ENCODE assay signal across 12 mouse cellular contexts in the genomic region with DNA sequence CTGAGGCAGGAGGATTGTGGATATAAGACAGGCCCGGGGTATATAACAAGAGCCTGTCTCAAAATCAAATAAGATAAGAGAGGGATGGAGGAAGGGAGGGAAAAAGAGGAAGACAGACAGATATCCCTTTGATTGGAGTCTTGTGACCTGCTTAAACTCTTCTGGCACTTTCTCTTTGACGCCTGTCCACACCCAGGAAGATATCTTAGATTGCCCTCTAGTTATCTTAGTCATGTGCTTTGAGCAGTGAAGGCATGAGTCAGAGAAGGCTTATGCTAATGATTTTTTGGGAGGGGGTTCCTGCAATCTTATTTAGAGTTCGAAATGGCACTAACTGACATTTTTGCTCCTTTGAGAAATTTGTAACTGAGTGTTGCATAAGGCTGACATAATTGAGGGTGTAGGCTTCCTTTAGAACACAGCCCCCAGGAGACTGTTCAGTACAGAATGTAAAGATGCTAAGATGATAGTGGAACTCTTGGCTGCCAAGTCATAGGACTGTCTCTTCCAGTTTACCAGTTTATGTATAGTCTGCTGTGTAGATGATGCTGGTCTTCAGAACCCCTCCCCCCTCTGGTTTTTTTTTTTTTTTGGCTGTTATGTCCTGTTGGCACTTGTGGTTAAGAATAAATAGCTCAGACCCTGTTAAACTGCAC. TPM values are rescaled to one million over a fixed set of nuclear protein-coding genes. Genes with fewer than 3 reads are reported as not detected.
DNase-seq lines count a peak whose midpoint lies in the region; ATAC-seq and TF ChIP-seq lines count a peak whose summit lies in the region.
"Had no signal": no experiment of that assay in that cellular context is flagged by ENCODE, and none has a peak within 500 bp of the region (broad histone marks: within the 10 kb centered on the region; RNA-seq: fewer than 3 reads in every experiment).

No protein-coding gene starts in this region.

- DNase-seq in gastrocnemius, adult 2 months: no peak
- DNase-seq in gastrocnemius, postnatal 36 days: no peak
- no peak for DNase-seq in lung, postnatal 36 days
- no peak for DNase-seq in layer of hippocampus, adult 8-10 months (ENCODE audit: low spot score in 2 of 2)
- DNase-seq in lung, postnatal 14 days: no peak
- DNase-seq: B cell, adult 2 months; cerebellum, adult 2 months had no signal

- intact Hi-C loops in gastrocnemius, adult 2 months (cut with DNase I): no loop called here
- intact Hi-C loops in gastrocnemius, postnatal 36 days (cut with DNase I): loop anchor here (10.0 kb wide), 1 partner anchor 393 kb away; no protein-coding TSS in a partner anchor

- 56% methylated on average over 3 of the region's 3 CpGs for WGBS in lung, embryonic 16.5 days

- H3K4me1 ChIP-seq in lung, embryonic 16.5 days (replicated peaks; ENCODE audit: control insufficient read depth, insufficient read depth, low read length): peaks cover 24% of the 10 kb centered on the region
- peaks cover 29% of the 10 kb centered on the region for H3K4me1 ChIP-seq in embryonic fibroblast, embryonic 13.5 days (ENCODE audit: control insufficient read depth, insufficient read depth, low read length)

- H3K27me3 ChIP-seq in lung, embryonic 16.5 days (ENCODE audit: control insufficient read depth, insufficient read depth, low read depth, low read length): no peaks in the 10 kb centered on the region
- H3K27me3 ChIP-seq in myocyte (ENCODE audit: control insufficient read depth, insufficient read depth, insufficient read length): no peaks in the 10 kb centered on the region
- H3K27me3 ChIP-seq: hindbrain, embryonic 15.5 days; lung, embryonic 15.5 days had no signal

- H3K9ac ChIP-seq in lung, embryonic 16.5 days (ENCODE audit: low read length): no peak overlapping the region
- H3K9ac ChIP-seq: hindbrain, embryonic 15.5 days; lung, embryonic 15.5 days had no signal

- H3ac ChIP-seq in myocyte (ENCODE audit: control insufficient read depth, insufficient read length): no peak overlapping the region

- no peaks in the 10 kb centered on the region for H3K36me3 ChIP-seq in lung, embryonic 16.5 days (ENCODE audit: control insufficient read depth, insufficient read depth, low read length)
- no peaks in the 10 kb centered on the region for H3K36me3 ChIP-seq in myocyte (ENCODE audit: control insufficient read depth, insufficient read depth)
- H3K36me3 ChIP-seq: hindbrain, embryonic 15.5 days; lung, embryonic 15.5 days had no signal

- no peak for TF ChIP-seq CTCF in gastrocnemius, adult 2 months (IDR thresholded peaks at IDR 0.05)
- TF ChIP-seq CTCF in embryonic fibroblast, embryonic 13.5 days (IDR thresholded peaks at IDR 0.05; ENCODE audit: borderline replicate concordance, insufficient read depth, low read length): no peak

- no peaks in the 10 kb centered on the region for H3K9me3 ChIP-seq in lung, embryonic 16.5 days (ENCODE audit: control insufficient read depth, low read length)
- H3K9me3 ChIP-seq: hindbrain, embryonic 15.5 days; lung, embryonic 15.5 days had no signal

- TF ChIP-seq POLR2A in embryonic fibroblast, embryonic 13.5 days (IDR thresholded peaks at IDR 0.05; ENCODE audit: low read depth, low read length): no peak
- no peak for TF ChIP-seq POLR2A in myocyte (IDR thresholded peaks at IDR 0.05; ENCODE audit: insufficient read length, low read depth)

- no peaks in the 10 kb centered on the region for H3K79me2 ChIP-seq in myocyte (ENCODE audit: control insufficient read depth, insufficient read depth)

- 0 out of 2 replicates have a peak overlapping the region, but pooled peaks have one; percentile 16 for H3K27ac ChIP-seq in gastrocnemius, adult 2 months
- no peak overlapping the region for H3K27ac ChIP-seq in lung, embryonic 16.5 days (ENCODE audit: low read length)
- peak overlapping the region; percentile 39; the same call in 1 of the 2 replicates for H3K27ac ChIP-seq in embryonic fibroblast, embryonic 13.5 days (ENCODE audit: insufficient read depth, low read length)
- H3K27ac ChIP-seq: lung, embryonic 15.5 days had no signal

- H3K4me2 ChIP-seq in lung, embryonic 16.5 days (ENCODE audit: low read depth, low read length): no peak overlapping the region
- peak overlapping the region; percentile 76 for H3K4me2 ChIP-seq in myocyte (ENCODE audit: low read depth)
- H3K4me2 ChIP-seq: hindbrain, embryonic 15.5 days; lung, embryonic 15.5 days had no signal

- no peak overlapping the region for H3K4me3 ChIP-seq in gastrocnemius, adult 2 months
- no peak overlapping the region for H3K4me3 ChIP-seq in lung, embryonic 16.5 days (ENCODE audit: low read length)
- no peak overlapping the region for H3K4me3 ChIP-seq in embryonic fibroblast, embryonic 13.5 days (ENCODE audit: insufficient read depth, low read length)
- H3K4me3 ChIP-seq in myocyte: no peak overlapping the region
- H3K4me3 ChIP-seq: hindbrain, embryonic 15.5 days; lung, embryonic 15.5 days had no signal

- ATAC-seq in lung, embryonic 16.5 days (ENCODE audit: low read depth): peak; percentile 51; the same call in 1 of the 2 replicates

TF ChIP-seq in myocyte, 11 proteins besides CTCF, POLR2A, EP300 and RAD21:
- TF ChIP-seq MYOG (IDR thresholded peaks at IDR 0.05; ENCODE audit: control insufficient read depth in 1 of 3, insufficient read depth in 1 of 3, insufficient read length in 2 of 3, low read depth in 2 of 3): no peak
- TF ChIP-seq SRF (IDR thresholded peaks at IDR 0.05; ENCODE audit: control insufficient read depth, insufficient read length, low read depth): no peak
- TF ChIP-seq POLR2AphosphoS2 (IDR thresholded peaks at IDR 0.05; ENCODE audit: insufficient read length, low read depth): no peak
- TF ChIP-seq REST (IDR thresholded peaks at IDR 0.05; ENCODE audit: insufficient read depth, insufficient read length): no peak
- TF ChIP-seq E2F4 (IDR thresholded peaks at IDR 0.05; ENCODE audit: insufficient read depth): no peak
- no peak for TF ChIP-seq TCF3 (IDR thresholded peaks at IDR 0.05; ENCODE audit: insufficient read length, low read depth)
- TF ChIP-seq USF1 (IDR thresholded peaks at IDR 0.05; ENCODE audit: low read depth): peak; percentile 38
- 0 out of 2 replicates have a peak, but pooled peaks have one; percentile 40 for TF ChIP-seq CEBPB (IDR thresholded peaks at IDR 0.05; ENCODE audit: insufficient read depth, poor library complexity, severe bottlenecking)
- no peak for TF ChIP-seq MYOD1 (IDR thresholded peaks at IDR 0.05; ENCODE audit: control insufficient read depth in 1 of 3, insufficient read length in 2 of 3, low read depth in 2 of 3)
- no peak for TF ChIP-seq TCF12 (IDR thresholded peaks at IDR 0.05; ENCODE audit: insufficient read depth, poor library complexity, severe bottlenecking)
- TF ChIP-seq MAX (IDR thresholded peaks at IDR 0.05; ENCODE audit: low read depth): no peak

RNA-seq across cellular contexts. Expression of a gene that starts 55.1 kb away (rescaled TPM):
- total RNA-seq in gastrocnemius, adult 2 months (2021): under 1 TPM in 1 of 2 experiments, not detected in 1; 0.11 TPM
- under 1 TPM in 1 of 2 experiments, not detected in 1; 0.23 TPM for total RNA-seq in gastrocnemius, postnatal 36 days (2021)
- polyA plus RNA-seq in lung, embryonic 16.5 days (2015; fragmentation: Nextera tagmentation; extraction: Ambion mirVana): 7.6 and 8.8 TPM in 2 replicates
- 2.7 and 4.0 TPM in 2 replicates for polyA plus RNA-seq in embryonic fibroblast, embryonic 13.5 days (2011; ENCODE audit: insufficient read length, low read depth, missing spikeins)
- 1.8 TPM for polyA plus RNA-seq in myocyte (2012; fragmentation: generic; extraction: Trizol)
- under 1 TPM in 2 of 4 experiments, not detected in 2; 0.17 to 0.34 TPM for total RNA-seq in layer of hippocampus, adult 8-10 months (2022)

RNA-seq across cellular contexts. Expression of a gene that starts 56.1 kb away (rescaled TPM):
- total RNA-seq in gastrocnemius, adult 2 months (2021): 10 to 100 TPM; 14.4 to 14.8 TPM
- 10 to 100 TPM; 13.4 to 14.8 TPM for total RNA-seq in gastrocnemius, postnatal 36 days (2021)
- 12.1 and 13.7 TPM in 2 replicates for polyA plus RNA-seq in lung, embryonic 16.5 days (2015; fragmentation: Nextera tagmentation; extraction: Ambion mirVana)
- polyA plus RNA-seq in embryonic fibroblast, embryonic 13.5 days (2011; ENCODE audit: insufficient read length, low read depth, missing spikeins): 14.6 and 15.6 TPM in 2 replicates
- 9.9 TPM for polyA plus RNA-seq in myocyte (2012; fragmentation: generic; extraction: Trizol)
- total RNA-seq in layer of hippocampus, adult 8-10 months (2022): 10 to 100 TPM; 33.1 to 45.2 (median 38.6) TPM
